Mouse (Mus musculus): ENCODE measurements around the gene Rbm26. TPM values are rescaled to one million over a fixed set of nuclear protein-coding genes. Genes with fewer than 3 reads are reported as not detected.
A peak's percentile ranks its signal among the peaks of the same experiment; 100 is the strongest.

The Rbm26 gene
- polyA plus RNA-seq, 1 experiment from 2014 or later: 52.5 TPM

GRCm38 (mm10) chr14:105074376-105074775 is 102.8 kb downstream of the Rbm26 start:
- Histone ChIP-seq H3K27ac (ENCODE audit: low read depth, low read length) (no peak overlapping the region), H3K27me3 (ENCODE audit: control insufficient read depth, insufficient read depth, low read length) (no peaks in the 10 kb centered on the region), H3K4me2 (ENCODE audit: low read depth, low read length) (no peak overlapping the region), H3K4me3 (ENCODE audit: low read depth, low read length) (no peak overlapping the region), H3K4me1 (ENCODE audit: control insufficient read depth, insufficient read depth, low read length) (no peaks in the 10 kb centered on the region), H3K9ac (replicated peaks; ENCODE audit: low read depth, low read length) (no peak overlapping the region), H3K36me3 (ENCODE audit: control insufficient read depth, insufficient read depth, low read length) (no peaks in the 10 kb centered on the region), H3K9me3 (ENCODE audit: control insufficient read depth, low read length) (no peaks in the 10 kb centered on the region)
- 97% methylated on average over 7 of the region's 7 CpGs for WGBS
- no peak for ATAC-seq (ENCODE audit: low read depth)

GRCm38 (mm10) chr14:105071010-105071509 is 106.1 kb downstream of the Rbm26 start:
- no peak overlapping the region for H3K9ac ChIP-seq (replicated peaks; ENCODE audit: low read depth, low read length)
- H3K4me2 ChIP-seq (ENCODE audit: low read depth, low read length): no peak overlapping the region
- no peak overlapping the region for H3K27ac ChIP-seq (ENCODE audit: low read depth, low read length)
- 29% methylated on average over 14 of the region's 14 CpGs for WGBS
- H3K27me3 ChIP-seq (ENCODE audit: control insufficient read depth, insufficient read depth, low read length): no peaks in the 10 kb centered on the region
- H3K9me3 ChIP-seq (ENCODE audit: control insufficient read depth, low read length): no peaks in the 10 kb centered on the region
- H3K4me1 ChIP-seq (ENCODE audit: control insufficient read depth, insufficient read depth, low read length): no peaks in the 10 kb centered on the region
- peak; percentile 67 for ATAC-seq (ENCODE audit: low read depth)
- H3K36me3 ChIP-seq (ENCODE audit: control insufficient read depth, insufficient read depth, low read length): no peaks in the 10 kb centered on the region
- no peak overlapping the region for H3K4me3 ChIP-seq (ENCODE audit: low read depth, low read length)

DNA sequence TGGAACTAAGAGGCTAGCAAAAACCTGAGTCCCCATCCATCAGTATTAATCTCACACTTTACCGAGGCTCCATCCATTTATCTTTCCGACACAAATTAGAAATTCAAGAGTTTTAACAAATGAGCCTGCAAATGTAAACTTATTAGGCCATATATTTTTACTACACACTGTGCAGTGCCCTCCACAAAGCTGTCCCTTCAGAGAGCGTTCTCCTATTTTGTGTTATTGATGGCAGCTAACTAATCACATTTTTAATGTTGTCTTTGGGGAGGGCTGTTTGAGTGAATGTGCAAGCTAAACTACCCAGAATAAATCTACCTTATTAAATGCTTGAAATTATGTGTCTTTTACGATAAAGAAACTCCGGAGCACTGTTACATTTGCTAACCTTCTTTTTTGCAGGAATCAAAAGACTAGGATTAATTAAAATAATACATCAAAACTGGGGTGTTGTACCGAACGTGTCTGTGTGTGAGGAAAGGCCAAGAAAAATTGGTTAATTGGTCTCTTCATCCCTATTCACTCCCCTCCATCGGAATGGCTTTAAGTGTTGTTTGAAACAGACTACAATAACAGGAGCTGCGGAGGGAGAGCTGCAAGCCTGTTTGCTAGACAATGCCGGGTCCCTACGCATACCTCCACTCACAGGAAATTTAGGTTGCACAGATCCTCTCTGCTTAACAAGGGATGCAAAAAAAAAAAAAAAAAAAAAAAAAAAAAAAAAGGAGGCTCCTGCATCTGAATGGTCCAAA is 106.7 kb downstream of the Rbm26 start:
- Histone ChIP-seq H3K27me3 (ENCODE audit: control insufficient read depth, insufficient read depth, low read length) (no peaks in the 10 kb centered on the region), H3K4me3 (ENCODE audit: low read depth, low read length) (no peak overlapping the region), H3K9me3 (ENCODE audit: control insufficient read depth, low read length) (no peaks in the 10 kb centered on the region), H3K4me1 (ENCODE audit: control insufficient read depth, insufficient read depth, low read length) (no peaks in the 10 kb centered on the region), H3K4me2 (ENCODE audit: low read depth, low read length) (no peak overlapping the region), H3K36me3 (ENCODE audit: control insufficient read depth, insufficient read depth, low read length) (no peaks in the 10 kb centered on the region), H3K27ac (ENCODE audit: low read depth, low read length) (no peak overlapping the region), H3K9ac (replicated peaks; ENCODE audit: low read depth, low read length) (no peak overlapping the region)
- 27% methylated on average over 11 of the region's 11 CpGs for WGBS
- peak; percentile 69 for ATAC-seq (ENCODE audit: low read depth)

- Histone ChIP-seq H3K4me3 (ENCODE audit: low read depth, low read length) (no peak overlapping the region), H3K9me3 (ENCODE audit: control insufficient read depth, low read length) (no peaks in the 10 kb centered on the region), H3K27me3 (ENCODE audit: control insufficient read depth, insufficient read depth, low read length) (no peaks in the 10 kb centered on the region), H3K36me3 (ENCODE audit: control insufficient read depth, insufficient read depth, low read length) (no peaks in the 10 kb centered on the region), H3K9ac (replicated peaks; ENCODE audit: low read depth, low read length) (no peak overlapping the region), H3K4me1 (ENCODE audit: control insufficient read depth, insufficient read depth, low read length) (no peaks in the 10 kb centered on the region), H3K27ac (ENCODE audit: low read depth, low read length) (no peak overlapping the region), H3K4me2 (ENCODE audit: low read depth, low read length) (no peak overlapping the region)
- 91% methylated on average over 5 of the region's 5 CpGs for WGBS
- no peak for ATAC-seq (ENCODE audit: low read depth)
Observed at GRCm38 (mm10) chr14:105068060-105068459, 109.1 kb downstream of the Rbm26 start.

GRCm38 (mm10) chr14:105064243-105064642 is 112.9 kb downstream of the Rbm26 start:
- Histone ChIP-seq H3K36me3 (ENCODE audit: control insufficient read depth, insufficient read depth, low read length) (no peaks in the 10 kb centered on the region), H3K27me3 (ENCODE audit: control insufficient read depth, insufficient read depth, low read length) (no peaks in the 10 kb centered on the region), H3K4me3 (ENCODE audit: low read depth, low read length) (no peak overlapping the region), H3K27ac (ENCODE audit: low read depth, low read length) (no peak overlapping the region), H3K4me1 (ENCODE audit: control insufficient read depth, insufficient read depth, low read length) (no peaks in the 10 kb centered on the region), H3K9ac (replicated peaks; ENCODE audit: low read depth, low read length) (no peak overlapping the region), H3K9me3 (ENCODE audit: control insufficient read depth, low read length) (no peaks in the 10 kb centered on the region), H3K4me2 (ENCODE audit: low read depth, low read length) (no peak overlapping the region)
- 71% methylated on average over 1 of the region's 1 CpGs for WGBS
- no peak for ATAC-seq (ENCODE audit: low read depth)

DNA sequence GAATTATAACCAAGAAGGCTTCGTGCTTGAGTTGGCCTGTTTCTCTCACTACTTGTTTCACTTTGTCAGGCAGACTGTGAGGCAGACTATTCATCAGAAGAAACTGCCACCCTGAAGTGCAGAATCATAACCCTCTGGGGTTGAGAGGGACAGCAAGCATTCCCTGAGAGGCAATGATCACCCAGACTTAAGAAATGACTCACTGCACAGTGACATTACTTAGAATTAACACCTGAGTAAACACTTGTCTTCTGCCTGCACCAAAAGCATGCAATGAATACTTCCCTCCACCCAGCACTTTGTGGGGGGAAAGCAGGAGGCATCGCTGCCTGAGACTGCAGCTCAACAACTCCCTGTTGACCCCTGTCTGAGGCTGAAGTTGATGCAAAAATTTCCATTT is 115.9 kb downstream of the Rbm26 start:
- Histone ChIP-seq H3K27me3 (ENCODE audit: control insufficient read depth, insufficient read depth, low read length) (no peaks in the 10 kb centered on the region), H3K9ac (replicated peaks; ENCODE audit: low read depth, low read length) (no peak overlapping the region), H3K4me1 (ENCODE audit: control insufficient read depth, insufficient read depth, low read length) (no peaks in the 10 kb centered on the region), H3K36me3 (ENCODE audit: control insufficient read depth, insufficient read depth, low read length) (no peaks in the 10 kb centered on the region), H3K9me3 (ENCODE audit: control insufficient read depth, low read length) (no peaks in the 10 kb centered on the region), H3K27ac (ENCODE audit: low read depth, low read length) (no peak overlapping the region), H3K4me3 (ENCODE audit: low read depth, low read length) (no peak overlapping the region), H3K4me2 (ENCODE audit: low read depth, low read length) (no peak overlapping the region)
- WGBS: 77% methylated on average over 2 of the region's 2 CpGs
- no peak for ATAC-seq (ENCODE audit: low read depth)

DNA sequence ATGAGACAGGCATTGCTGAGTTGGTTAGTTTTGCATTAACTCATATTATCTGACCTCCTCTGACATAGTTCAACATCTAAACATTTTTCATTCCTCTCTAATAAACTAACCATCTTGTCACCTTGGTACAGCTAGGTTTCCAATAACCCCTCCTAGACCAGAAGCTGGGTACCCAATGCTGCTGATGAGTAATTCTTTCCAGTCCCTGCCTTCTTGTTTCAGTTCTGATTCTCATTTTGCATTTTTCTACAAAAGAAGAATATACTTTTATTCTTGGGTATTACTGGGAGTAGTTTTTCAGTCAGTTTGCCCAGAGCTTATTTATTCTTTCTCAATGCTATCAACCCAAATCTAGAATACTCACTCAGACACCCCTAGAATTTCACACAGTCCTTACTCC is 119.2 kb downstream of the Rbm26 start:
- Histone ChIP-seq H3K9ac (replicated peaks; ENCODE audit: low read depth, low read length) (no peak overlapping the region), H3K27ac (ENCODE audit: low read depth, low read length) (no peak overlapping the region), H3K36me3 (ENCODE audit: control insufficient read depth, insufficient read depth, low read length) (no peaks in the 10 kb centered on the region), H3K4me2 (ENCODE audit: low read depth, low read length) (no peak overlapping the region), H3K4me3 (ENCODE audit: low read depth, low read length) (no peak overlapping the region), H3K9me3 (ENCODE audit: control insufficient read depth, low read length) (no peaks in the 10 kb centered on the region), H3K27me3 (ENCODE audit: control insufficient read depth, insufficient read depth, low read length) (no peaks in the 10 kb centered on the region), H3K4me1 (ENCODE audit: control insufficient read depth, insufficient read depth, low read length) (no peaks in the 10 kb centered on the region)
- ATAC-seq (ENCODE audit: low read depth): no peak

Other genes with a start within 250 kb of the Rbm26 start
- gene Ndfip2, start 81.2 kb upstream of the Rbm26 start, polyA plus RNA-seq (2014; fragmentation: Nextera tagmentation; extraction: Ambion mirVana): 139 and 141 TPM in 2 replicates